Mouse (Mus musculus) urinary bladder, postnatal 14 days (tissue): Measurements from ENCODE around the gene Gon4l.
A peak's percentile ranks its signal among the peaks of the same experiment; 100 is the strongest.
"Not testable (repeated sequence)": the region's sequence is repeated elsewhere in the genome, so short reads cannot be mapped to it uniquely, and the experiment has no call there.

Experiments
- DNase-seq: peaks from one replicate; pipeline ENCODE4 v3.0.0; 2021; ENCODE audit warnings: low spot score

Gene Gon4l

GRCm38 (mm10) chr3:88834951-88835491, at the start of gene Gon4l:
Gon4l (plus strand) TSS chr3:88835231.
- peak; percentile 7 for DNase-seq

- DNase-seq, result not testable (repeated sequence)
These were observed 48.7 kb upstream of the Gon4l start for GRCm38 (mm10) chr3:88786323-88786722.

- DNase-seq, result not testable (repeated sequence)
These were observed 48.2 kb upstream of the Gon4l start for GRCm38 (mm10) chr3:88786805-88787204.

- not testable (repeated sequence) for DNase-seq
These were observed 47.0 kb upstream of the Gon4l start for GRCm38 (mm10) chr3:88788033-88788432.

- not testable (repeated sequence) for DNase-seq
These were observed 37.5 kb upstream of the Gon4l start for GRCm38 (mm10) chr3:88797507-88797906.

GRCm38 (mm10) chr3:88803910-88804540, 31.0 kb upstream of the Gon4l start:
- DNase-seq, result no peak

GRCm38 (mm10) chr3:88825710-88826109, 9.3 kb upstream of the Gon4l start:
- no peak for DNase-seq

GRCm38 (mm10) chr3:88827231-88827630, 7.8 kb upstream of the Gon4l start:
- no peak for DNase-seq

- DNase-seq, result peak; percentile 7
These were observed 3.6 kb upstream of the Gon4l start for GRCm38 (mm10) chr3:88831177-88832121.

GRCm38 (mm10) chr3:88832388-88832787, 2.6 kb upstream of the Gon4l start:
- peak; percentile 17 for DNase-seq

- DNase-seq, result no peak
These were observed 14.1 kb downstream of the Gon4l start for GRCm38 (mm10) chr3:88849172-88849571.

- DNase-seq, result no peak
These were observed 20.8 kb downstream of the Gon4l start for GRCm38 (mm10) chr3:88855837-88856236.

- DNase-seq, result no peak
These were observed 27.1 kb downstream of the Gon4l start for GRCm38 (mm10) chr3:88862129-88862528.

GRCm38 (mm10) chr3:88866735-88867134, 31.7 kb downstream of the Gon4l start:
- DNase-seq, result not testable (repeated sequence)

GRCm38 (mm10) chr3:88867177-88867576, 32.1 kb downstream of the Gon4l start:
- DNase-seq, result not testable (repeated sequence)

- DNase-seq, result not testable (repeated sequence)
These were observed 33.4 kb downstream of the Gon4l start for GRCm38 (mm10) chr3:88868449-88868848.

GRCm38 (mm10) chr3:88882536-88882935, 47.5 kb downstream of the Gon4l start:
- not testable (repeated sequence) for DNase-seq

- DNase-seq, result not testable (repeated sequence)
These were observed 58.0 kb downstream of the Gon4l start for GRCm38 (mm10) chr3:88893011-88893410.

- DNase-seq, result no peak
These were observed 69.8 kb downstream of the Gon4l start for GRCm38 (mm10) chr3:88904803-88905202.

GRCm38 (mm10) chr3:88905209-88905608, 70.2 kb downstream of the Gon4l start:
- DNase-seq, result no peak

- no peak for DNase-seq
These were observed 70.7 kb downstream of the Gon4l start for GRCm38 (mm10) chr3:88905741-88906140.

GRCm38 (mm10) chr3:88906393-88907159, 71.5 kb downstream of the Gon4l start:
- no peak for DNase-seq
